Mouse (Mus musculus) bone marrow macrophage, adult 2 months (primary cell): ENCODE measurements around the gene Parn.

Source experiments
- CTCF ChIP-seq: IDR thresholded peaks from 2 replicates; pipeline ENCODE4 v1.5.1; 2012; ENCODE audit warnings: low read depth, mild to moderate bottlenecking, low read length, moderate library complexity
- POLR2A ChIP-seq: IDR thresholded peaks from 2 replicates; pipeline ENCODE4 v1.6.1; 2012; ENCODE audit warnings: mild to moderate bottlenecking, low read depth, low read length, borderline replicate concordance

- no peak for TF ChIP-seq POLR2A
- TF ChIP-seq CTCF: no peak
These were observed 135.1 kb downstream of the Parn start for GRCm38 (mm10) chr16:13532840-13533239.
